8 mouse cellular contexts compared by ENCODE assay signal in genomic region chr10:40258401-40258966, GRCm38 (mm10). TPM values are rescaled to one million over a fixed set of nuclear protein-coding genes. Genes with fewer than 3 reads are reported as not detected.
DNase-seq lines count a peak whose midpoint lies in the region; ATAC-seq and TF ChIP-seq lines count a peak whose summit lies in the region.

No protein-coding gene starts in this region.

- H3K9me3 ChIP-seq in hindbrain, embryonic 14.5 days (ENCODE audit: control insufficient read depth, low read length), result no peaks in the 10 kb centered on the region
- no peaks in the 10 kb centered on the region for H3K9me3 ChIP-seq in megakaryocyte, embryonic 14.5 days

- peak; percentile 75 for DNase-seq in Patski (ENCODE audit: low read depth, low spot score)
- peak; percentile 75 to 76 for DNase-seq in cerebellum, postnatal 10 days
- DNase-seq in frontal cortex, postnatal 36 days (ENCODE audit: low spot score in 2 of 2), result peak; percentile 24 to 64
- peak; percentile 84 for DNase-seq in hindbrain, embryonic 14.5 days (ENCODE audit: low spot score)
- DNase-seq in left cerebral cortex, adult 9 months (ENCODE audit: low spot score in 2 of 2), result peak; percentile 36 to 57
- DNase-seq in right cerebral cortex, postnatal 10 days (ENCODE audit: low spot score in 2 of 2), result peak; percentile 81 to 84
- peak; percentile 95 for DNase-seq in yolk sac, embryonic 10.5 days (ENCODE audit: low spot score)

- under 1% methylated on average over 12 of the region's 12 CpGs for WGBS in hindbrain, embryonic 14.5 days

- POLR2A ChIA-PET in Patski (lab: Charles Lee), result interaction anchor here (0.8 to 1.8 kb wide), 4 partner anchors 11 to 265 kb away, joined by 3 to 10 read pairs (median 4); no protein-coding TSS in a partner anchor

- CTCF ChIA-PET in Patski (lab: Charles Lee), result interaction anchor here (0.7 to 2.5 kb wide), 10 partner anchors 36 to 282 kb away, joined by 3 to 18 read pairs (median 4); no protein-coding TSS in a partner anchor

- peak overlapping the region; percentile 73 for H3K4me2 ChIP-seq in hindbrain, embryonic 14.5 days (replicated peaks)

- H3K27me3 ChIP-seq in Patski, result no peaks in the 10 kb centered on the region
- no peaks in the 10 kb centered on the region for H3K27me3 ChIP-seq in hindbrain, embryonic 14.5 days (ENCODE audit: control insufficient read depth, insufficient read depth, low read length)
- H3K27me3 ChIP-seq in megakaryocyte, embryonic 14.5 days (replicated peaks), result no peaks in the 10 kb centered on the region

- peak; percentile 48 for TF ChIP-seq CTCF in Patski (IDR thresholded peaks at IDR 0.05)

- ATAC-seq in Patski, result peak; percentile 70
- peak; percentile 78 for ATAC-seq in hindbrain, embryonic 14.5 days (ENCODE audit: low FRiP score)

- H3K4me1 ChIP-seq in hindbrain, embryonic 14.5 days (replicated peaks; ENCODE audit: control insufficient read depth, insufficient read depth, low read length), result peaks cover 8% of the 10 kb centered on the region; the same call in 1 of the 2 replicates
- peaks cover 54% of the 10 kb centered on the region for H3K4me1 ChIP-seq in megakaryocyte, embryonic 14.5 days

- H3K9ac ChIP-seq in hindbrain, embryonic 14.5 days, result peak overlapping the region; percentile 83

- H3K27ac ChIP-seq in hindbrain, embryonic 14.5 days, result peak overlapping the region; percentile 93

- in situ Hi-C loops in Patski (cut with MboI; ENCODE audit: low pct_unique_long_range_greater_than_20kb), result loop anchor here (5.0 to 25.0 kb wide), 3 partner anchors 89 to 629 kb away; partner anchors contain the start of genes Cdc40 and Wasf1

- H3K36me3 ChIP-seq in hindbrain, embryonic 14.5 days (replicated peaks; ENCODE audit: control insufficient read depth, insufficient read depth), result peaks cover 9% of the 10 kb centered on the region
- peaks cover 16% of the 10 kb centered on the region for H3K36me3 ChIP-seq in megakaryocyte, embryonic 14.5 days (replicated peaks; ENCODE audit: low read length)

- H3K4me3 ChIP-seq in hindbrain, embryonic 14.5 days (replicated peaks; ENCODE audit: low read length), result peak overlapping the region; percentile 65
- H3K4me3 ChIP-seq in megakaryocyte, embryonic 14.5 days (replicated peaks), result peak overlapping the region; percentile 97

RNA-seq across cellular contexts. Expression of gene Gtf3c6, which starts 0.6 kb away (rescaled TPM):
- 92.1 TPM for polyA plus RNA-seq in Patski (2021)
- polyA plus RNA-seq in hindbrain, embryonic 14.5 days (2014; fragmentation: Nextera tagmentation; extraction: Ambion mirVana), result 71.7 and 73.7 TPM in 2 replicates
- polyA plus RNA-seq in megakaryocyte, embryonic 14.5 days (2012; ENCODE audit: insufficient read depth, low replicate concordance), result 7.4 and 17.2 TPM in 2 replicates

RNA-seq across cellular contexts. Expression of gene Rpf2, which starts 11.6 kb away (rescaled TPM):
- 40.5 TPM for polyA plus RNA-seq in Patski (2021)
- 70.8 and 74.7 TPM in 2 replicates for polyA plus RNA-seq in hindbrain, embryonic 14.5 days (2014; fragmentation: Nextera tagmentation; extraction: Ambion mirVana)
- polyA plus RNA-seq in megakaryocyte, embryonic 14.5 days (2012; ENCODE audit: insufficient read depth, low replicate concordance), result 1.3 TPM in 1 of 2 replicates, not detected in the other

RNA-seq across cellular contexts. Expression of gene Amd1, which starts 43.5 kb away (rescaled TPM):
- polyA plus RNA-seq in Patski (2021), result 56.5 TPM
- polyA plus RNA-seq in hindbrain, embryonic 14.5 days (2014; fragmentation: Nextera tagmentation; extraction: Ambion mirVana), result 47.5 and 57.4 TPM in 2 replicates
- 0.79 and 10.4 TPM in 2 replicates for polyA plus RNA-seq in megakaryocyte, embryonic 14.5 days (2012; ENCODE audit: insufficient read depth, low replicate concordance)

Comparison
In these comparisons a context has a peak if more than half of its experiments do, and no peak if none do; other contexts are left out.
1. Peak in every context shown above with its lines: DNase-seq, ATAC-seq, H3K4me3 ChIP-seq and H3K27ac ChIP-seq.
2. DNase-seq: peak in every context shown above with its lines; median percentile 95 in yolk sac, embryonic 10.5 days; 84 in hindbrain, embryonic 14.5 days; 82 in right cerebral cortex, postnatal 10 days; 76 in cerebellum, postnatal 10 days; 75 in Patski; 46 in left cerebral cortex, adult 9 months; 44 in frontal cortex, postnatal 36 days.
3. RNA of gene Rpf2, which starts 11.6 kb away (polyA plus RNA-seq): 70.8 to 74.7 TPM in hindbrain, embryonic 14.5 days and 40.5 TPM in Patski (single experiment); 1.3 TPM in megakaryocyte, embryonic 14.5 days; every median in the first group is over 10 times any median in the second.